Mouse (Mus musculus) cortical plate, adult 2 months (tissue): ENCODE results near the gene Zfp184. TPM values are rescaled to one million over a fixed set of nuclear protein-coding genes. Genes with fewer than 3 reads are reported as not detected.

Experiments used
- H3K27ac ChIP-seq: fragments of 200-500 bp; 2 replicates; pipeline ENCODE4 v1.5.1; 2012; ENCODE audit warnings: low read length, control low read depth, inconsistent platforms; ENCODE audit not compliant: insufficient read depth
- H3K4me1 ChIP-seq: fragments of 200-500 bp; 2 replicates; pipeline ENCODE4 v1.6.1; 2011; ENCODE audit warnings: low read length; ENCODE audit not compliant: control insufficient read depth, insufficient read depth
- H3K4me3 ChIP-seq: fragments of 200-500 bp; 2 replicates; pipeline ENCODE4 v1.5.1; 2011; ENCODE audit warnings: mild to moderate bottlenecking, low read length, control low read depth; ENCODE audit not compliant: insufficient read depth
- CTCF ChIP-seq: fragments of 200-500 bp; IDR thresholded peaks from 2 replicates; pipeline ENCODE4 v1.5.1; 2011; ENCODE audit warnings: mild to moderate bottlenecking, control low read depth, low read length; ENCODE audit not compliant: insufficient read depth; ENCODE audit errors: extremely low read depth
- POLR2A ChIP-seq: fragments of 200-500 bp; IDR thresholded peaks from 2 replicates; pipeline ENCODE4 v1.6.1; 2011; ENCODE audit warnings: mild to moderate bottlenecking, low read length, control low read depth; ENCODE audit not compliant: insufficient read depth; ENCODE audit errors: extremely low read depth
- polyA plus RNA-seq: library from polyadenylated mRNA; depleted of rRNA; stranded (reverse); fragments of >200 nt; gene quantifications from 2 replicates; pipeline ENCODE4 v1.2.3, GENCODE M21; 2012

Gene Zfp184
- polyA plus RNA-seq, 1 experiment, result 2.3 TPM

- TF ChIP-seq CTCF (no peak), POLR2A (no peak)
- Histone ChIP-seq H3K4me1 (peaks cover 1% of the 10 kb centered on the region; the same call in 1 of the 2 replicates), H3K4me3 (peak overlapping the region; percentile 52), H3K27ac (no peak overlapping the region)
Measured at GRCm38 (mm10) chr13:21940213-21940612, 4.7 kb upstream of the Zfp184 start.

DNA sequence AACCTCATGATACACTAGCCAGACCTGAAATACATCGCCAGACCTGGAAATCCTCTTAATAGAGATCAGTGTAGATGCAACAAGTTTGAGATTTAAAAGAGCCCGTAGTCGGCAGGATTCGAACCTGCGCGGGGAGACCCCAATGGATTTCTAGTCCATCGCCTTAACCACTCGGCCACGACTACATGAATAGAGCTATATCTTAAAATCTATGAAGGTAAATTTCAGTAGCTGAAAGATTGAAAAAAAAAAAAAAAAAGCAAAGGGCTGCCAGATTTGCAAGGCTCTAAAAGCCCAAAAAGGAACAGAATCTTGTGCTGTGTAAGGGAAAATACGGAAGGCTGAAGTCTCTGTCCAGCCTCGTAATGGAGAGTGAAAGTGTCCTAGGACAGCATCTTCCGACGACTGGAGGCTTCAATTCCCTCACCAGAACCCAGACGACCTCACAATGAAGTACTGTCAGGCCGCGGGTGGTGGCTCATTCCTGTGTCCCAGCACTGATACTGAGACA, 4.0 kb upstream of the Zfp184 start:
- H3K27ac ChIP-seq, result no peak overlapping the region

DNA sequence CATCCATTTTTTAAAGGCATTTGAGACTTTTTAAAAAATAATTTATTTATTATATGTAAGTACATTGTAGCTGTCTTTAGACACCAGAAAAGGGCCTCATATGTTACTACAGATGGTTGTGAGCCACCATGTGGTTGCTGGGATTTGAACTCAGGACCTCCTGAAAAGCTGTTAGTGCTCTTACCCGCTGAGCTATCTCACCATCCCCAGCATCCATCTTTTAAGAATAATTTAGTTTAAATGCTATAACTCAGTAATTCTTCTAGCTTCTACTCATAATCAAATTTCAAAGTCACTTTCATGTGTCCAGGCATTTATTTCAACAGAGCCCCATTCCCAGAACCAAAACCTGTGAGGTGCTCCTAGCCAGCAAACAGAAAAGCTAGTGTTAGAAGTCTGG, 1.2 kb upstream of the Zfp184 start:
- Histone ChIP-seq H3K4me1 (no peaks in the 10 kb centered on the region), H3K27ac (no peak overlapping the region), H3K4me3 (no peak overlapping the region)
- TF ChIP-seq POLR2A, result no peak
- no peak for TF ChIP-seq CTCF

More for the DNA sequence above, 4.0 kb upstream of the Zfp184 start:
- peak overlapping the region; percentile 52 for H3K4me3 ChIP-seq
- no peak for TF ChIP-seq CTCF
- no peak for TF ChIP-seq POLR2A
- peaks cover under 1% of the 10 kb centered on the region; the same call in 1 of the 2 replicates for H3K4me1 ChIP-seq

GRCm38 (mm10) chr13:21944592-21944925, 335 bp upstream of the Zfp184 start:
- Histone ChIP-seq H3K4me3 (peak overlapping the region; percentile 60), H3K4me1 (no peaks in the 10 kb centered on the region), H3K27ac (no peak overlapping the region)
- TF ChIP-seq CTCF (no peak), POLR2A (peak; percentile 41; the same call in 1 of the 2 replicates)

- no peak for TF ChIP-seq POLR2A
- TF ChIP-seq CTCF, result no peak
- H3K27ac ChIP-seq, result no peak overlapping the region
- H3K4me1 ChIP-seq, result no peaks in the 10 kb centered on the region
Measured at GRCm38 (mm10) chr13:21969269-21969668, 24.4 kb downstream of the Zfp184 start.

DNA sequence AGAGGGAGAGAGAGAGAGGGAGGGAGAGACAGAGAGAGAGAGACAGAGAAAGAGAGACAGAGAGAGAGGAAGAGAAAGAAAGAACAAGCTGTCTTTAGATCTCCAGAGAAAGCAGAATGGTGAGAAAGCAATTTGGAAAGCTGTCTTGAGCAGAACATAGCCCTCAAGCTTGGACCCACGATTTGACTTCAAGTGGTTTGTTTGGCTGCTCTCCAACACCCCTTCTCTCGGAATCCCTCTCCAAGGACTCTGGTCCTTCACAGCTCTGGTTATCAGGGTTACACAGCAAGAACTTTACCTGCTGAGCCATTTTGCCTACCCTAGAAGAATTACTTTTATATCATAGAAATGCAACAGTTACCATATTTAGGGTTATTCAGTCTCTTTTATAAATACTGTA, 24.9 kb downstream of the Zfp184 start:
- TF ChIP-seq CTCF, result no peak
- no peak for TF ChIP-seq POLR2A
- H3K27ac ChIP-seq, result no peak overlapping the region
- H3K4me3 ChIP-seq, result no peak overlapping the region
- H3K4me1 ChIP-seq, result no peaks in the 10 kb centered on the region

More at GRCm38 (mm10) chr13:21969269-21969668, 24.4 kb downstream of the Zfp184 start:
- no peak overlapping the region for H3K4me3 ChIP-seq

GRCm38 (mm10) chr13:21971641-21972040, 26.7 kb downstream of the Zfp184 start:
- Histone ChIP-seq H3K27ac (no peak overlapping the region), H3K4me3 (no peak overlapping the region), H3K4me1 (no peaks in the 10 kb centered on the region)
- TF ChIP-seq POLR2A (no peak), CTCF (no peak)

DNA sequence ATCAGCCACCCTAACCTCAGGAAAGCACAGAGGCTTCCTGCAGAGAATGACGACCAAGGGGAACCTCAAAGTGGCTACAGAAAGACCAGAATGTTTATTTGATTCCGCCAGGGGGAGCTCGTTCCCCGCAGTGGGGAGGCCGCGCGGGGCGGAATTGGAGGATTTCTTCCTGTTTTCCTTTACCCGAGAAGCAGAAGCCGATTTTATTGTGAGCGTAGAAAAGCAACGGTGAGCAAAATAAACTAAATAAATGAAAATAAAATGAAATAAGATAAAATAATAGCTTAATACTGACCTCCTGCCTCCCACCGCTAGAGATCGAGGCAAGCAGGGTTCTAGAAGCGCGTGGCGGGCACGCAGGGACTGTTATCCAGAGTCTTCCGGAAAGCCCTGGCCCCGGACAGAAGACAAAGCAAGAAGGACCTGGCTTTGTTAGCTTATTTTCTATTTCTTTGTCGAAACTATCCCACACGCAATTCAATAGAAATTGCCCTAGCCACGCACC, 29.4 kb downstream of the Zfp184 start:
- H3K27ac ChIP-seq, result peak overlapping the region; percentile 58
- H3K4me1 ChIP-seq, result no peaks in the 10 kb centered on the region
- H3K4me3 ChIP-seq, result peak overlapping the region; percentile 72
- TF ChIP-seq POLR2A, result no peak
- peak; percentile 65 for TF ChIP-seq CTCF

- Histone ChIP-seq H3K4me1 (no peaks in the 10 kb centered on the region), H3K27ac (peak overlapping the region; percentile 58), H3K4me3 (peak overlapping the region; percentile 72)
- TF ChIP-seq POLR2A, result no peak
- no peak for TF ChIP-seq CTCF
Measured at GRCm38 (mm10) chr13:21974726-21975473, 30.0 kb downstream of the Zfp184 start.
